Mouse (Mus musculus) cerebellum, adult (tissue): ENCODE measurements around the gene Was.
"Not testable (repeated sequence)": the region's sequence is repeated elsewhere in the genome, so short reads cannot be mapped to it uniquely, and the experiment has no call there.

Source experiments
- ATAC-seq: cut with Nextera tagmentation; 2 replicates; pipeline ENCODE4 v1.9.2; 2017; ENCODE audit warnings: mild to moderate bottlenecking, moderate library complexity, mixed read lengths; ENCODE audit not compliant: insufficient number of reproducible peaks, low FRiP score, low TSS enrichment

Was gene

GRCm38 (mm10) chrX:8075104-8075503 is 15.2 kb downstream of the Was start:
- peak; percentile 47; the same call in 1 of the 2 replicates for ATAC-seq

- peak; percentile 99 for ATAC-seq
Measured at GRCm38 (mm10) chrX:8074430-8075014, 15.8 kb downstream of the Was start, which contains the start of gene Suv39h1. TSS of gene Suv39h1 (minus strand) at chrX:8074760.

GRCm38 (mm10) chrX:8073881-8074429 is 16.3 kb downstream of the Was start:
- ATAC-seq = no peak

GRCm38 (mm10) chrX:8069166-8069565 is 21.1 kb downstream of the Was start:
- ATAC-seq = no peak

GRCm38 (mm10) chrX:8051044-8051781 is 39.1 kb downstream of the Was start:
- not testable (repeated sequence) for ATAC-seq

GRCm38 (mm10) chrX:8033009-8033408 is 57.3 kb downstream of the Was start:
- no peak for ATAC-seq
